Mouse (Mus musculus): ENCODE measurements around the gene Tra2b. TPM values are rescaled to one million over a fixed set of nuclear protein-coding genes. Genes with fewer than 3 reads are reported as not detected.
"Not testable (repeated sequence)": the region's sequence is repeated elsewhere in the genome, so short reads cannot be mapped to it uniquely, and the experiment has no call there.

Tra2b gene
- polyA plus RNA-seq (2015; fragmentation: Nextera tagmentation; extraction: Ambion mirVana): 436 and 453 TPM in 2 replicates

- H3K27me3 ChIP-seq: no peaks in the 10 kb centered on the region
- peak within 1 kb of the TSS; percentile 96 for H3K27ac ChIP-seq
- H3K4me3 ChIP-seq: peak within 1 kb of the TSS; percentile 89
- no peaks in the 10 kb centered on the region for H3K9me3 ChIP-seq (replicated peaks)
- H3K9ac ChIP-seq: peak within 1 kb of the TSS; percentile 93
- no peaks in the 10 kb centered on the region for H3K36me3 ChIP-seq (ENCODE audit: poor library complexity, severe bottlenecking)
- H3K4me2 ChIP-seq: peak within 1 kb of the TSS; percentile 79
- peak; percentile 99 for ATAC-seq
- 1% methylated on average over 38 of the region's 38 CpGs for WGBS
- H3K4me1 ChIP-seq: peaks cover 25% of the 10 kb centered on the region
These were observed at the start of gene Tra2b for GRCm38 (mm10) chr16:22265849-22266376. TSS of gene Tra2b (minus strand) at chr16:22266005.

GRCm38 (mm10) chr16:22310649-22311048, 44.8 kb upstream of the Tra2b start:
- no peaks in the 10 kb centered on the region for H3K36me3 ChIP-seq (ENCODE audit: poor library complexity, severe bottlenecking)
- H3K4me2 ChIP-seq: no peak overlapping the region
- no peaks in the 10 kb centered on the region for H3K4me1 ChIP-seq
- no peak overlapping the region for H3K4me3 ChIP-seq
- no peak overlapping the region for H3K27ac ChIP-seq
- H3K9ac ChIP-seq: no peak overlapping the region
- no peak for ATAC-seq
- WGBS: 20% methylated on average over 1 of the region's 1 CpGs
- H3K9me3 ChIP-seq (replicated peaks): no peaks in the 10 kb centered on the region
- no peaks in the 10 kb centered on the region for H3K27me3 ChIP-seq

- Histone ChIP-seq H3K4me3 (no peak overlapping the region), H3K27me3 (no peaks in the 10 kb centered on the region), H3K36me3 (ENCODE audit: poor library complexity, severe bottlenecking) (no peaks in the 10 kb centered on the region), H3K9me3 (replicated peaks) (no peaks in the 10 kb centered on the region), H3K4me2 (no peak overlapping the region), H3K27ac (no peak overlapping the region), H3K9ac (no peak overlapping the region), H3K4me1 (no peaks in the 10 kb centered on the region)
- ATAC-seq: 0 out of 2 replicates have a peak, but pooled peaks have one; percentile 41
- 31% methylated on average over 5 of the region's 5 CpGs for WGBS
These were observed 36.8 kb upstream of the Tra2b start for GRCm38 (mm10) chr16:22302606-22303005.

- no peaks in the 10 kb centered on the region for H3K27me3 ChIP-seq
- no peaks in the 10 kb centered on the region for H3K9me3 ChIP-seq (replicated peaks)
- no peak overlapping the region for H3K4me2 ChIP-seq
- H3K4me3 ChIP-seq: no peak overlapping the region
- 62% methylated on average over 3 of the region's 3 CpGs for WGBS
- no peaks in the 10 kb centered on the region for H3K4me1 ChIP-seq
- H3K9ac ChIP-seq: no peak overlapping the region
- H3K27ac ChIP-seq: no peak overlapping the region
- ATAC-seq: no peak
- H3K36me3 ChIP-seq (ENCODE audit: poor library complexity, severe bottlenecking): no peaks in the 10 kb centered on the region
These were observed 35.6 kb upstream of the Tra2b start for GRCm38 (mm10) chr16:22301378-22301777.

GRCm38 (mm10) chr16:22296901-22297300, 31.1 kb upstream of the Tra2b start:
- Histone ChIP-seq H3K4me2 (no peak overlapping the region), H3K27ac (no peak overlapping the region), H3K36me3 (ENCODE audit: poor library complexity, severe bottlenecking) (no peaks in the 10 kb centered on the region), H3K4me3 (no peak overlapping the region), H3K27me3 (no peaks in the 10 kb centered on the region), H3K4me1 (no peaks in the 10 kb centered on the region), H3K9ac (no peak overlapping the region), H3K9me3 (replicated peaks) (no peaks in the 10 kb centered on the region; the same call in 1 of the 2 replicates)
- no peak for ATAC-seq
- 79% methylated on average over 6 of the region's 6 CpGs for WGBS

GRCm38 (mm10) chr16:22294812-22295211, 29.0 kb upstream of the Tra2b start:
- H3K4me2 ChIP-seq; H3K36me3 ChIP-seq (ENCODE audit: poor library complexity, severe bottlenecking); H3K9ac ChIP-seq; ATAC-seq; H3K27ac ChIP-seq; H3K9me3 ChIP-seq (replicated peaks); H3K27me3 ChIP-seq; H3K4me3 ChIP-seq; H3K4me1 ChIP-seq: not testable (repeated sequence)
- 95% methylated on average over 14 of the region's 14 CpGs for WGBS

- Histone ChIP-seq H3K36me3 (ENCODE audit: poor library complexity, severe bottlenecking) (no peaks in the 10 kb centered on the region), H3K27me3 (no peaks in the 10 kb centered on the region), H3K9me3 (replicated peaks) (no peaks in the 10 kb centered on the region; the same call in 1 of the 2 replicates), H3K4me2 (no peak overlapping the region), H3K4me3 (no peak overlapping the region), H3K9ac (no peak overlapping the region), H3K4me1 (no peaks in the 10 kb centered on the region), H3K27ac (no peak overlapping the region)
- no peak for ATAC-seq
- WGBS: 54% methylated on average over 2 of the region's 2 CpGs
These were observed 27.8 kb upstream of the Tra2b start for GRCm38 (mm10) chr16:22293600-22293999.

GRCm38 (mm10) chr16:22292394-22292793, 26.6 kb upstream of the Tra2b start:
- WGBS: 86% methylated on average over 4 of the region's 4 CpGs
- H3K4me3 ChIP-seq: no peak overlapping the region

GRCm38 (mm10) chr16:22289643-22290042, 23.8 kb upstream of the Tra2b start:
- WGBS: 31% methylated on average over 2 of the region's 2 CpGs

More at GRCm38 (mm10) chr16:22292394-22292793, 26.6 kb upstream of the Tra2b start:
- no peak overlapping the region for H3K9ac ChIP-seq
- no peak for ATAC-seq
- H3K36me3 ChIP-seq (ENCODE audit: poor library complexity, severe bottlenecking): no peaks in the 10 kb centered on the region
- H3K9me3 ChIP-seq (replicated peaks): no peaks in the 10 kb centered on the region; the same call in 1 of the 2 replicates
- no peak overlapping the region for H3K4me2 ChIP-seq
- no peak overlapping the region for H3K27ac ChIP-seq
- H3K4me1 ChIP-seq: no peaks in the 10 kb centered on the region
- H3K27me3 ChIP-seq: no peaks in the 10 kb centered on the region

GRCm38 (mm10) chr16:22286996-22287395, 21.2 kb upstream of the Tra2b start:
- Histone ChIP-seq H3K27me3 (no peaks in the 10 kb centered on the region), H3K9ac (no peak overlapping the region), H3K9me3 (replicated peaks) (no peaks in the 10 kb centered on the region)

More at GRCm38 (mm10) chr16:22289643-22290042, 23.8 kb upstream of the Tra2b start:
- H3K27ac ChIP-seq: no peak overlapping the region
- ATAC-seq: no peak
- no peak overlapping the region for H3K4me2 ChIP-seq
- H3K27me3 ChIP-seq: no peaks in the 10 kb centered on the region
- H3K4me3 ChIP-seq: no peak overlapping the region
- H3K9ac ChIP-seq: no peak overlapping the region
- H3K4me1 ChIP-seq: no peaks in the 10 kb centered on the region
- no peaks in the 10 kb centered on the region; the same call in 1 of the 2 replicates for H3K9me3 ChIP-seq (replicated peaks)
- H3K36me3 ChIP-seq (ENCODE audit: poor library complexity, severe bottlenecking): no peaks in the 10 kb centered on the region

GRCm38 (mm10) chr16:22276536-22276935, 10.7 kb upstream of the Tra2b start:
- Histone ChIP-seq H3K9me3 (replicated peaks) (0 out of 2 replicates have a peak, but pooled peaks cover 6% of the 10 kb centered on the region), H3K27ac (no peak overlapping the region)
- ATAC-seq: no peak

More at GRCm38 (mm10) chr16:22286996-22287395, 21.2 kb upstream of the Tra2b start:
- Histone ChIP-seq H3K27ac (no peak overlapping the region), H3K36me3 (ENCODE audit: poor library complexity, severe bottlenecking) (no peaks in the 10 kb centered on the region), H3K4me2 (no peak overlapping the region), H3K4me1 (no peaks in the 10 kb centered on the region), H3K4me3 (no peak overlapping the region)
- no peak for ATAC-seq
- 84% methylated on average over 1 of the region's 1 CpGs for WGBS

GRCm38 (mm10) chr16:22275142-22275541, 9.3 kb upstream of the Tra2b start:
- Histone ChIP-seq H3K4me1 (no peaks in the 10 kb centered on the region), H3K27ac (no peak overlapping the region), H3K9me3 (replicated peaks) (0 out of 2 replicates have a peak, but pooled peaks cover 6% of the 10 kb centered on the region), H3K4me2 (no peak overlapping the region), H3K36me3 (ENCODE audit: poor library complexity, severe bottlenecking) (no peaks in the 10 kb centered on the region), H3K4me3 (no peak overlapping the region), H3K27me3 (no peaks in the 10 kb centered on the region), H3K9ac (no peak overlapping the region)
- no peak for ATAC-seq
- WGBS: 42% methylated on average over 2 of the region's 2 CpGs

More at GRCm38 (mm10) chr16:22276536-22276935, 10.7 kb upstream of the Tra2b start:
- no peak overlapping the region for H3K4me3 ChIP-seq
- H3K4me2 ChIP-seq: no peak overlapping the region
- H3K27me3 ChIP-seq: no peaks in the 10 kb centered on the region
- H3K36me3 ChIP-seq (ENCODE audit: poor library complexity, severe bottlenecking): no peaks in the 10 kb centered on the region
- H3K9ac ChIP-seq: no peak overlapping the region
- no peaks in the 10 kb centered on the region for H3K4me1 ChIP-seq

- no peaks in the 10 kb centered on the region for H3K27me3 ChIP-seq
- H3K27ac ChIP-seq: no peak overlapping the region
- no peak overlapping the region for H3K4me3 ChIP-seq
- H3K9ac ChIP-seq: no peak overlapping the region
- no peak for ATAC-seq
- H3K4me1 ChIP-seq: peaks cover 6% of the 10 kb centered on the region
- no peaks in the 10 kb centered on the region for H3K9me3 ChIP-seq (replicated peaks)
- no peak overlapping the region for H3K4me2 ChIP-seq
- no peaks in the 10 kb centered on the region for H3K36me3 ChIP-seq (ENCODE audit: poor library complexity, severe bottlenecking)
- 63% methylated on average over 3 of the region's 3 CpGs for WGBS
These were observed 4.7 kb upstream of the Tra2b start for GRCm38 (mm10) chr16:22270491-22270890.
